Mouse (Mus musculus): Measurements from ENCODE around the gene Serpina1b. TPM values are rescaled to one million over a fixed set of nuclear protein-coding genes. Genes with fewer than 3 reads are reported as not detected.

Serpina1b gene
- polyA plus RNA-seq (2021; fragmentation: Nextera tagmentation) = not detected in 2 replicates
- long read RNA-seq, experiment 1 = 0 reads
- long read RNA-seq, experiment 2 = 0 reads

DNA sequence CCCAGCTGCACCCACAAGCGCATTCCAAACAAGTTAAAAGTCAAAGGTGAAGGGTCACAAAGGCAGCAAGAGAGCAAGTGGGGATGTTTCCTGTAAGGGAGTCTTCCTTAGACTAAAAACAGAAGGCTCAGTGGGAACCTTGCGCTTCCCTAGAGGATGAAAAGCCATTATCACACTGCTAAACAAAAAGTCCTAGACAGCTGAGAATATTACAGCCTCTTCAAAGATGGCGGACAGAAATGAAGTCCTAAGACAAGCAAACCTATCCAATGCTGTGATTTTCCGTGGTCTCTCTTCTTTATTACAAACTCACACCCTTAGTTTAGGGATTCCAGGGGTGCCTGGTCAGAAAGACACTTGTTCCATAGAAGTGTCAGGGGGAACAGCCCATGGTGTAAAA is at the start of gene Serpina1b:
TSS of gene Serpina1b (minus strand) at position 101 of the 400 bp plus-strand sequence.

DNA sequence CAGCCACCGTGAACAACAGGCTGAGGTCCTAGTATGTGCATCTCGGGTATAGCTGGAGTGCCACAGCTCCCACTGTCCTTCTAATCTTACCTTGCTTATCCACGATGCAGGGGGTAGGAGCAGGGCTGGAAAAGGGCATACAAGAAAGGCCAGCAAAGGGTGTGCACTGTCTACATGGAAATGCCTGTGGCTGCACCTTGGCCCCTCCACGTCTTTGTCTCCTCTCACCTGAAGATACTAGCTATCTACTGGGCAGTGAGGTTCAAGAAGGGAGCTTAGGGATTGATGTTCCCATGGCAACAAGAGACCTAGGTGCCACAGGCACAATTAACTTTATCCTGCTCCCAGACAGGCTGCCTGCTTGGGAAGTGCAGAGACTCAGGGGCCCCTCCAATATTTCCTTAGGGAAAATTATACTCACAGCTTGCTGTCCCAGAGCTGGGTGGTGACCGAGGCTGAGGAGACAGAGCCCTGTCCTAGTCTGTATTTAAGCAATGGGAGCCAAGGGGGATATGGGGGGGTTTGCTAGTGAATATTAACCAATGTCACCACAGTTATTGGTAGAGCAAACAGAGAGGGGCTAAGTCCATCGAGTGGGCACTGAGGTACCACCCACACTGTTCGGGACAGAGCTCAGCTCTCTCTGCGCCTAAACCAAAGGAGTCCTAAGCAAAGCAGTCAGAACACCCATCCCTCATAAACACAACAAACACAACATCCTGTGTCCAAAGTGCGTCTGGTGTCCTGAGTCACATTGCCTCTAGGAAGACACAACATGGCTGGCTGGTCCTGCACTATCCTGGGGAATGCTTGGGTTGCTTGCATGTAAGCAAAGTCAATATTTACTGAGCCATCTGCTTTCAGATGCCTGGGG is 33.2 kb upstream of the Serpina1b start, which contains the start of gene Serpina1a:
TSS of gene Serpina1a (minus strand) at position 462 of the 874 bp plus-strand sequence.

DNA sequence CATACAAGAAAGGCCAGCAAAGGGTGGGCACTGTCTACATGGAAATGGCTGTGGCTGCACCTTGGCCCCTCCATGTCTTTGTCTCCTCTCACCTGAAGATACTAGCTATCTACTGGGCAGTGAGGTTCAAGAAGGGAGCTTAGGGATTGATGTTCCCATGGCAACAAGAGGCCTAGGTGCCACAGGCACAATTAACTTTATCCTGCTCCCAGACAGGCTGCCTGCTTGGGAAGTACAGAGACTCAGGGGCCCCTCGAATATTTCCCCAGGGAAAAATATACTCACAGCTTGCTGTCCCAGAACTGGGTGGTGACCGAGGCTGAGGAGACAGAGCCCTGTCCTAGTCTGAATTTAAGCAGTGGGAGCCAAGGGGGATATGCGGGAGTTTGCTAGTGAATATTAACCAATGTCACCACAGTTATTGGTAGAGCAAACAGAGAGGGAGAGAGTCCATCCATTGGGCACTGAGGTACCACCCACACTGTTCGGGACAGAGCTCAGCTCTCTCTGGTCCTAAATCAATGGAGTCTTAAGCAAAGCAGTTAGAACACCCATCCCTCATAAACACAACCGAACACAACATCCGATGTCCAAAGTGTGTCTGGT is 56.8 kb downstream of the Serpina1b start, which contains the start of gene Serpina1d:
TSS of gene Serpina1d (minus strand) at position 347 of the 606 bp plus-strand sequence.

DNA sequence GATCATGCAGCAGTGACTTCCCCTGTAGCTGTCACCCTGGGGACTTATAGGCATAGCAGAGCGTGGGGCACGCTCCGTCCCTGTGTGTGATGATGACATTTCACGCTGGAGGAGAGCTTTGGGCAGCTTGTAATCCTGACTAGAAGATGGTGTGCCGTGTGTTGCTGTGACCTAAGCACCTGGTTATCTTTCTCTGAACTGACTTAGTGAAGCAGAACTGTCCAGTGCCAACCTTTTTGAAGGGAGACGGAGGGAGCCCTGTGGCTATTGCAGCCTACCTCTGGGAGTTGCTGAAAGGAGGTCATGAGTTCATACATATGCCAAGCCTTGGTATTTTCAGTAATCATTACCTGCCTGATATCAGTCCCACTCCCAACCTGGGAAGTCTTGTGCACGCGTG is 134.7 kb downstream of the Serpina1b start, which contains the start of gene Serpina1f:
TSS of gene Serpina1f (minus strand) at position 101 of the 400 bp plus-strand sequence.

Other genes with a start within 250 kb of the Serpina1b start
- gene Serpina10, start 198.9 kb downstream of the Serpina1b start, polyA plus RNA-seq (2021; fragmentation: Nextera tagmentation) = not detected in 2 replicates
- gene Serpina6, start 173.2 kb downstream of the Serpina1b start, polyA plus RNA-seq (2021; fragmentation: Nextera tagmentation) = not detected in 2 replicates
- gene Serpina16, start 154.2 kb downstream of the Serpina1b start, polyA plus RNA-seq (2021; fragmentation: Nextera tagmentation) = not detected in 2 replicates
- not detected in 2 replicates for gene Serpina1f, start 134.8 kb downstream of the Serpina1b start, polyA plus RNA-seq (2021; fragmentation: Nextera tagmentation)
- gene Serpina1d, start 56.8 kb downstream of the Serpina1b start, polyA plus RNA-seq (2021; fragmentation: Nextera tagmentation) = not detected in 2 replicates
- gene Serpina1a, start 33.2 kb upstream of the Serpina1b start, polyA plus RNA-seq (2021; fragmentation: Nextera tagmentation) = not detected in 2 replicates
- not detected in 2 replicates for gene Serpina1c, start 74.5 kb upstream of the Serpina1b start, polyA plus RNA-seq (2021; fragmentation: Nextera tagmentation)
- gene Serpina1e, start 128.6 kb upstream of the Serpina1b start, polyA plus RNA-seq (2021; fragmentation: Nextera tagmentation) = not detected in 2 replicates
- not detected in 2 replicates for gene Serpina11, start 159.6 kb upstream of the Serpina1b start, polyA plus RNA-seq (2021; fragmentation: Nextera tagmentation)
- 0.04 and 0.73 TPM in 2 replicates for gene Serpina9, start 183.4 kb upstream of the Serpina1b start, polyA plus RNA-seq (2021; fragmentation: Nextera tagmentation)
- 0.05 and 0.06 TPM in 2 replicates for gene Serpina12, start 214.1 kb upstream of the Serpina1b start, polyA plus RNA-seq (2021; fragmentation: Nextera tagmentation)